Mouse (Mus musculus) liver, postnatal 0 days (tissue): ENCODE data around the gene Zkscan8.

Experiments
- CTCF ChIP-seq: sonication (generic); IDR thresholded peaks from 2 replicates; pipeline ENCODE4 v1.5.1; 2016; ENCODE audit warnings: antibody characterized with exemption, low read depth
- EP300 ChIP-seq: IDR thresholded peaks from 2 replicates; pipeline ENCODE4 v1.6.1; 2016; ENCODE audit warnings: antibody characterized with exemption, low read depth, mild to moderate bottlenecking

DNA sequence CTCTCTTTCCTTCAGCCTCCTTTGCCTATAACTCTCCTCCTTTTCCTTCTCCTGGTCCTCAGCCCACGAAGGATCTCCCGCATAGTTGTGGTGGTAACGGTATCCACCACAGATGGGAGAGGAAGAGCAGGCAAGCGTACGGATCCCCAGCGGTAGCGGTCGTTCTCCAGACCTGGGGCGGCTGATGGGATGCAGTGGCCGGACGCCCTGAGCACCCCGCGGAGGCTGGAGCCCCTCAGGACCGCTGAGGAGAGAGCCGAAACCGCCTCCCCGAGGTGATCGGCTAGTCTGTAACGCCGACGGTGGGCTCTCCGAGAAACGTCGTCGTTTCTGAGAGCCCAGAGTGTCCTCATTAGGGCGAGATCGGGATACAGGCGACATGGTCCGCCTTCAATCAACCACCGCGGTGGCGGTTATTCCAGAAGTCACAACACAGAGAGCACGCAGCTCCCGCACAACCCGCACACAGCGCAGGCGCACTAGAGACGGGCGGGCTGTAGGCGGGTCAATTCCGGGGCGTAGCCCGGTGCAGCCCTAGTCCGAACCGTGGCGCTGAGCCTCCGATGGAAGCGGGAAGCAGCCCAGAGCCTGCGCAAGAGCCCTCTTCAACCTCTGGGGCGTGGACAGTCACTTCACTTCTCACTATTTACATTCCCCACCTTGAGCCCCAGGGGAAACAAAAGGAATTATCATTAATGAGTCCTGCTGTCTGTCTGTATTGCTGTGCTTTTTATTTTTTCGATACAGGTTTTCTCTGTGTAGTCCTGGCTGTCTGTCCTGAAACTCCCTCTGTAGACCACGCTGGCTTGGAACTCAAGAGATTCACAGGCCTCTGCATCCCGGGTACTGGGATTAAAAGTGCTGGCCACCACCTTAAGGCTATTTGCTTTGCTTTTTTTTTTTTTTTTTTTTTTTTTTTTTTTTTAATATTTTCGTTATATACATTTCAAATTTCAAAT lies 62.6 kb downstream of the Zkscan8 start, which contains the start of gene Nkapl:
- no peak for TF ChIP-seq EP300
- 0 out of 2 replicates have a peak, but pooled peaks have one; percentile 6 for TF ChIP-seq CTCF
